Mouse (Mus musculus): ENCODE measurements around the gene Tm6sf1. TPM values are rescaled to one million over a fixed set of nuclear protein-coding genes. Genes with fewer than 3 reads are reported as not detected.

The Tm6sf1 gene
- polyA plus RNA-seq, 1 experiment from 2014 or later, result 72.9 TPM

DNA sequence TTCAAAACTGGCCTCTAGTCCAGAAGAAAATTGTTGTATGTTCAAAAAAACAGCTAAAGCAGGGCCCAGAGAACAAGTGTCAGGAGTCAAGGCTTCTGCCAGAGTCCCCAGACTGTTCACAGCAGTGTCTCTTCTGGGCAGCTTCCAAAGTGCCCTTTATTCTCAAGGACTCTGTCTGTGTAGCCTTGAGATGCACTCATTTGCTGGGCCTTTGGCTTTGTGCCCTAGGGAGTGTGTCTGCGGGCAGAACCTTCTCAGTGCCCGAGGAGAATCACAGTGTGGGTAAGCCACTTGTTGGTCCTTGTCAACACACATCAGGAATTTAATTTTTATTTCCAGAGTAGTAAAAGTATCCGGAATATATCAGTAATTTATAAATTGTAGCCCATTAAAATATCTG, 22.8 kb downstream of the Tm6sf1 start:
- Histone ChIP-seq H3K36me3 (ENCODE audit: inconsistent target) (peaks cover 81% of the 10 kb centered on the region), H3K27ac (no peak overlapping the region), H3K4me3 (ENCODE audit: inconsistent target) (no peak overlapping the region), H3K79me2 (ENCODE audit: inconsistent target) (no peaks in the 10 kb centered on the region)
- WGBS (ENCODE audit: missing documents), result 93% methylated on average over 3 of the region's 3 CpGs

DNA sequence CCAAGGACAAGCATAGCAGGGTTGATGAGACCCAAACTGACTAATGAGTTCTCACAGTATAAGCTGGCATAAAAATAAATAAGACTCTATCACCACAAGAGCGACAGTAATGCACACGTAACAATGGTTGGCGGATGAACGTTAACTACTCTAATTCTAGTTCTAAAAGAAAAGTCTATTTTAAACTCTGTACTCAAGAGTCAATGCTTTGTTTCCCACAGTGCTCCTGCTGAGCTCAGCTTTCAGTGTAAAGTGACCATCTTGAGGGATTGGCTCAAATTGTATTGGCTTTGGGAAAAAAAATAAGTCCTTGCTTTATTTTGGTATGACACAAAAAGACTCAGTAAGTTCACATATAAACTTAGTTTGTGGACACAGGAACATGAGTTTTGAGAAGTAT, 26.3 kb downstream of the Tm6sf1 start:
- Histone ChIP-seq H3K79me2 (ENCODE audit: inconsistent target) (no peaks in the 10 kb centered on the region), H3K4me3 (ENCODE audit: inconsistent target) (no peak overlapping the region), H3K36me3 (ENCODE audit: inconsistent target) (peaks cover 60% of the 10 kb centered on the region), H3K27ac (no peak overlapping the region)
- 97% methylated on average over 4 of the region's 4 CpGs for WGBS (ENCODE audit: missing documents)

DNA sequence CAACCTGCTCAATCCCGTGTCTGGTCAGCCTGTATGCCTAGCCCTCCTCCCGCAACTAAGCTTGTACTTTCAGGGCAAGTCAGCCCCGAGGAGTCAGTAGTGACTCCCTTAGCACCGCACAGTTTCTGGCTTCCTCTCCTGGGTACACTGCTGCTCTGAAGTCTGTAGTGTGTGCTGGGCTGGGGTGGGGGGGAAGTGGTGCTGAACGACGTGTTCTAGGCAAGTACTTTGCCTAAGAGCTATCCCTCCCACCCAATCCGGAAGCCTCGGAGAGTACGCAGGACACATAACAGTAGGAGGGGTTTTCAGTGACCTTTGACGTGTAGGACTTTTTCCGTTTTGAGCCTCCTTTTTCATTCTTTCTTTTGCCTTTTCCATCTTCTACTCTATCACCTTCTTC, 40.6 kb downstream of the Tm6sf1 start:
- H3K4me3 ChIP-seq (ENCODE audit: inconsistent target), result no peak overlapping the region
- 92% methylated on average over 11 of the region's 11 CpGs for WGBS (ENCODE audit: missing documents)
- H3K27ac ChIP-seq, result no peak overlapping the region
- H3K36me3 ChIP-seq (ENCODE audit: inconsistent target), result no peaks in the 10 kb centered on the region
- H3K79me2 ChIP-seq (ENCODE audit: inconsistent target), result no peaks in the 10 kb centered on the region

DNA sequence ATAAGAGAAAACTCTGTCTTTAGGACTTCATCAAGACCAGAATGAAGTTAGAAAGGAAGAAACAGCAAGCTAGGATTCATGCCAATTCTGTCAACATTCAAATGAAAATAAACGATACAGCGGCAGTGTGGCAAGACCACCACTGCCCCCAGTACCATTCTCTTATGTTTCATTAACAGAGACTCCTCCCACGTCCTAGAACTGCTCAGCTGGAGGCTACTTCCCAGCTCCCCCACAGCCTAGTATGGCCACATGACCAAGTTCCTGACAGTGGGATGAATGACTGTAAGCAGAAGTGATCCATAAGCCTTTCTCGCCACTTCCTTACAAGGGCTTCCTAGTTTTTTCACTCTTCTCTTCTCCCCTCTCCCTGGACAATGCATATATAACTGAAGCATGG, 45.3 kb downstream of the Tm6sf1 start:
- H3K4me3 ChIP-seq (ENCODE audit: inconsistent target), result no peak overlapping the region
- H3K79me2 ChIP-seq (ENCODE audit: inconsistent target), result no peaks in the 10 kb centered on the region
- 56% methylated on average over 4 of the region's 4 CpGs for WGBS (ENCODE audit: missing documents)
- H3K36me3 ChIP-seq (ENCODE audit: inconsistent target), result no peaks in the 10 kb centered on the region
- no peak overlapping the region for H3K27ac ChIP-seq

DNA sequence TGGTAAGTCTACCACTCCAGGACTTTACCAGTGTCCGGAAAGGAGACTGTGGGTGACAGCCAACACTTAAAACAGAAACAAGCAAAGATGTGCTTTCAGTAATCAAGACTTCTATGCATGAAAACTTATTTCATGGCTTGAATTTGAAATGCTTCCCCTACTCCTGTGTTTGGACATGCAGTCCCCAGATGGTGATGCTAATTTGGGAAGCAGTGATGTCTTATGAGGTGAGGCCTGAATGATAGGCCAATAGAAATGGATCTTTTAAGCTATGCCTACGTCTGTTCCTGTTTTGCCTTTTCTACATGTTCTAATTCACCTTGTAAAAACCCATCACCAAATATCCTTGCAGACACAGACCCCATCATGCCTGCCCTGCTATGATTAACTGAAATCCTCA, 46.1 kb downstream of the Tm6sf1 start:
- Histone ChIP-seq H3K79me2 (ENCODE audit: inconsistent target) (no peaks in the 10 kb centered on the region), H3K27ac (no peak overlapping the region), H3K36me3 (ENCODE audit: inconsistent target) (no peaks in the 10 kb centered on the region), H3K4me3 (ENCODE audit: inconsistent target) (no peak overlapping the region)
- WGBS (ENCODE audit: missing documents), result 96% methylated on average over 2 of the region's 2 CpGs

DNA sequence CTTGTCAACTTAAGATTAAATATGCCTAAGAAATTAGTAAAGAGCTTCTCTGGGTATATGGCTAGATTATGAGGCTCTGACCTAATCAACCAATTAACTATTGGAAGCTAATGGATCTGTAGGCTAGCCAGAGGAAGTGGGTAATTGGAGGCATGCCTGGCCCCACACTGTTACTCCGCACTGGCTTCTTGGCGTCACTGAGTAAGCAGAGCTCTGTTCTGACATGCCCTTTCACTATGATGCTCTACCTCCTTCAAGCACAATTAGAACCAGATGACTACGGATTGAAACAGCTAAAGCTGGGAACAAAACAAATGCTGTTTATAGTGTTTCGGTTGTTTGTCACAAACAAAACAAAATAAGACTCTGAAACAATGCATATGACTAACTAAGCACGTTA, 59.5 kb downstream of the Tm6sf1 start:
- H3K79me2 ChIP-seq (ENCODE audit: inconsistent target), result no peaks in the 10 kb centered on the region
- no peak overlapping the region for H3K4me3 ChIP-seq (ENCODE audit: inconsistent target)
- H3K27ac ChIP-seq, result no peak overlapping the region
- WGBS (ENCODE audit: missing documents), result 89% methylated on average over 5 of the region's 5 CpGs
- H3K36me3 ChIP-seq (ENCODE audit: inconsistent target), result no peaks in the 10 kb centered on the region

DNA sequence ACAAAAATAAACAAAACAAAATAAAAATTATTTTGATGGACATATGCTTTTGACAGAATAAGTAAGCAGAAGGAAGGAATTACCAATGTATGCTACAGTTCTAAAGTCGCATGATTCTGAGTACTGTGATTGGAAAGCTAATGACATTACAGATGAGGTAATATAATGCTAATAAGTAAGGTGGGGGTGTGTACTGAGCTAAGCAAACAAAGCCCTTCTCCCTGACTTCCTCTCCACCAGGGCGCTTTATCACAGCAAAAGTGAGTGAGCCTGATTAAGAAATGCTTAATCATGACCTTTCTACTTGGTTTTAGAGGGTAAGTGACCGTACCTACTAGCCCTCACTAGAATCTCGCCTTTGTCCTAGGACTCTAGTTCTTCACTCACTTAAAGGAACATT, 61.5 kb downstream of the Tm6sf1 start:
- Histone ChIP-seq H3K4me3 (ENCODE audit: inconsistent target) (no peak overlapping the region), H3K27ac (no peak overlapping the region), H3K79me2 (ENCODE audit: inconsistent target) (no peaks in the 10 kb centered on the region), H3K36me3 (ENCODE audit: inconsistent target) (no peaks in the 10 kb centered on the region)
- 78% methylated on average over 4 of the region's 4 CpGs for WGBS (ENCODE audit: missing documents)

DNA sequence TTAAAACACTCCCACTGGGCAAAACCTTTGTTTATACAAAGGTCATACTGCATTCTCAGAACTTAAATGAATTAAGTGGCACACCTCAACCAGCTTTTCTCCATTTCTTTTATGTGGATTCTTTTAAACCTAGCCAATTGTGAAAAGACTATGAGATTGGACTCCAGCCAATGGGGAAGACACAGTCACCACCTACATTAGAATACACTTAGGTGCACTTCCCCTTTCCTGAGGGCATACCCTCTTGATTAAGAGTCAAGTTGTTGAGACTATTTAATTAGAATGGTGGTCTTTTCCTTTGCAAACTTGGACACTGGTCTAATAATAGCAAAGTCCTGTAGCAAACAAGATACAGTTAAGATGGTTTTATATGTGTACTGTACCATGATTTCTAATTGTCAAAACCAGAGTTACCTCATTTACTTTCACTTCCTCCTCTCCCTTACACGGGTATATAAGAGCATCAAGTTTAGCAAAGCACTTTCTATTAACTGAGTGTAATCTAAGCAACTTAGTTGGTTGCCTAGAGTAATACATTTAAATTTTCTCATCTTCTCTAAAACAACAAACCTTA, 62.7 kb downstream of the Tm6sf1 start:
- H3K4me3 ChIP-seq (ENCODE audit: inconsistent target), result no peak overlapping the region
- 6% methylated on average over 1 of the region's 1 CpGs for WGBS (ENCODE audit: missing documents)

DNA sequence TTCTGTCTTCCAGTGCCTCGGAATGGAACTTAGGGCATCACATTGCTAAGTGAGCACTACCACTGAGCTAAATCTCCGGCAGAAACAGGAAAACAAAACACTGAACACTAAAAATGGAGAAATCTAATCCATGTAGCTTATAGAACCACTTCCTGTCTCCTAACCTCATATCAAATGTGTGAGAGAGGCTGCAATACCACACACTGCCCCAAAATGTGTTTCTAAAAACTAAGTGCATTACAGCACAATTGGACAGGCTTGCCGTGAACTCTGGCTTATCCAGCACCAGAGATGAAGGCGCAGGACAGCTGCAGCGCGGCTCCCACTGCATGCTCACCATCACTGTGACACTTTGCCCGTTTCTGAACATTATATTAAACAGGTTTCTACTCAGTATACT, 70.2 kb downstream of the Tm6sf1 start:
- no peaks in the 10 kb centered on the region for H3K79me2 ChIP-seq (ENCODE audit: inconsistent target)
- WGBS (ENCODE audit: missing documents), result 56% methylated on average over 7 of the region's 7 CpGs

More for the DNA sequence above, 62.7 kb downstream of the Tm6sf1 start:
- no peaks in the 10 kb centered on the region for H3K36me3 ChIP-seq (ENCODE audit: inconsistent target)
- H3K79me2 ChIP-seq (ENCODE audit: inconsistent target), result no peaks in the 10 kb centered on the region
- no peak overlapping the region for H3K27ac ChIP-seq

DNA sequence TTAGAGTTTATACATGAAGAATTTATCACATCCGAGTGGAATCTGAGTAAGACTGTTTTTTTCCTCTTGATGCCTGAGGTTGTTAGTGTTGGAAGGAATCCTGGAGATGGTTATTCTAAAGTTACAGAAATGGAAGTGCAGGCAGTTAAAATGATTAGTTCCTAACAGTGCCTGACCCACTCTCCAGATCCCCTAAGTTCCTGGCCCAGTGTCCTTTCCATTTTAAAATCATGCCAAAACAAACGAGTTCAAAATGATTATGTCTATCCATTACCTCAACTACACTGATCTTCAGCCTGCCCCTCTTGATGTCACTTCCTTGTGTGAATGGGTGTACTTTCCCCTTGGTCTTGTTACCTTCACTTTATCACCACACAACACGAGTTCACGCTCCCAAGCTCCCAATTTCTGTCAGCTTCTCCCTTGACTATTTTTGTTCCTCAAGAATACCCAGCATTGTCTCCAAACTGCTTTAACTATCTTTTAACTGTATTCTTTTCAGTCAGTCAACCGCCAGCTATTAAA, 73.8 kb downstream of the Tm6sf1 start:
- H3K4me3 ChIP-seq (ENCODE audit: inconsistent target), result no peak overlapping the region
- WGBS (ENCODE audit: missing documents), result 49% methylated on average over 5 of the region's 5 CpGs
- H3K27ac ChIP-seq, result no peak overlapping the region
- no peaks in the 10 kb centered on the region for H3K36me3 ChIP-seq (ENCODE audit: inconsistent target)
- no peaks in the 10 kb centered on the region for H3K79me2 ChIP-seq (ENCODE audit: inconsistent target)

More for the DNA sequence above, 70.2 kb downstream of the Tm6sf1 start:
- Histone ChIP-seq H3K4me3 (ENCODE audit: inconsistent target) (no peak overlapping the region), H3K36me3 (ENCODE audit: inconsistent target) (no peaks in the 10 kb centered on the region), H3K27ac (no peak overlapping the region)

DNA sequence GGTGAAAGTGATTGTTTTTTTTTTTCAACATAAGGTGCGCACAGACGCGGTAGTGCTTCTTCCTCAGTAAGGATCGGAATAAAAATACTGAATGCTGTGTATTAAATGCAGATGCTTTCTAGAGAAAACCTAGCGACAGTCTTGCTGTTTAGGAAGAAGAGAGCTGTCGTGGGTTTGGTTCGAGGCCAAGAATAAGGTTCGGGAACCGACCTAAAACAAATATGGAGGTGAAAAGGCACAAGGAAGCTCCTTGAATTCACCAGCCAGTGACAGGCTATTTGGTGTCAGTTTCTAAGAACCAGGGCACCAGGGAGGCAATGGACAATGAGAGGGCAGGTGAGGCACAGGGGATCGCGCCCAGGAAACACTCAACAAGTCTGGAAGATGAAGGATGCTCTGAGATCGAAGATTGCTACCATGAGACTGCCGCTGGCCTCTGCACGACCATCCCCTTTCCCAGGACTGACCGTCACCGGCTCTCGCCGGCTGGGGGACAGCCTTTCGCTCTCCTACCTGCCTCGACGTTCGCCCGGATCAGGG, 74.3 kb downstream of the Tm6sf1 start:
- H3K36me3 ChIP-seq (ENCODE audit: inconsistent target), result no peaks in the 10 kb centered on the region
- no peaks in the 10 kb centered on the region for H3K79me2 ChIP-seq (ENCODE audit: inconsistent target)
- H3K4me3 ChIP-seq (ENCODE audit: inconsistent target), result no peak overlapping the region
- 6% methylated on average over 23 of the region's 23 CpGs for WGBS (ENCODE audit: missing documents)
- H3K27ac ChIP-seq, result no peak overlapping the region

DNA sequence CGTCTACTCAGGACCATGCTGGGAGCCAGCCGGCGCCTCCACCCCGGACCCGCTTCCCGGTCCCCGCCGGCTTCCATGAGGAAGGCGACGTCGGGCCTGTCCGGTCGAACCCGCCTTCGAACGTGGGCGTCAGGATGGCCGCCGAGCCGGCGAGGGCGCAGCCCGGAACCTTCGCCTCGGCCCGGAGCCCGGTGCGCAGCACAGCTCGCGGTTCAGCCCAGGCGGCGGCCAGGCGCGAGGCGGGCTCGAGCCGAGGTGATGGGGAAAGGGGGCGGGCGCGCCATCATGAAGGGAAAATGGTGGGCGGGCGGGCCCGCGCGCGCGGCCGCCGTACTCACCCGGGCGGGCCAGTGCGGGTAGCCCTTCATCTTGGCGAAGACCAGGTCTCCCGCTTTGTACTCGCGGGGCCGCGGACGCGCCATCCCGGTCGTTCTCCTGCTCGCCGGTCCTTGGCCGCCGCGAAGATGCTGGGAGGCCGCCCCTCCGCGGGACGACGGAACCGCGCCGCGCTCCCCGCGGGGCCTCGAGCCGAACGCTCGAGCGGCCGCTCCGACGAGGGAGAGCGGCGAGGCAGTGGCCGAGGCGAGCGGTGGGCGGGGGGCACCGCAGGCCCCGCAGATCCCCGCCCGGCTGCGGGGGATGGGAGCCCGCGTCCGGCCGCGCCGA, 74.9 kb downstream of the Tm6sf1 start:
- no peaks in the 10 kb centered on the region for H3K79me2 ChIP-seq (ENCODE audit: inconsistent target)
- WGBS (ENCODE audit: missing documents), result under 1% methylated on average over 75 of the region's 103 CpGs
- H3K36me3 ChIP-seq (ENCODE audit: inconsistent target), result no peaks in the 10 kb centered on the region
- no peak overlapping the region for H3K4me3 ChIP-seq (ENCODE audit: inconsistent target)
- H3K27ac ChIP-seq, result no peak overlapping the region

Other genes starting within 250 kb of the Tm6sf1 start
- gene Homer2, start 151.5 kb upstream of the Tm6sf1 start, polyA plus RNA-seq (2018), result not detected in 3 replicates
- 53.6 to 89.0 TPM (median 71.9 TPM) in 3 replicates for gene Ramac, start 96.1 kb upstream of the Tm6sf1 start, polyA plus RNA-seq (2018)
- 23.4 to 27.6 TPM (median 24.6 TPM) in 3 replicates for gene 3110040N11Rik, start 69.5 kb upstream of the Tm6sf1 start, polyA plus RNA-seq (2018)
- 50.7 to 145 TPM (median 61.2 TPM) in 3 replicates for gene Btbd1, start 29.6 kb upstream of the Tm6sf1 start, polyA plus RNA-seq (2018)
- not detected in 3 replicates for gene Gm10160, start 3.2 kb upstream of the Tm6sf1 start, polyA plus RNA-seq (2018)
- gene Hdgfl3, start 75.5 kb downstream of the Tm6sf1 start, polyA plus RNA-seq (2018), result 0.05 to 0.17 TPM in 2 of 3 replicates, not detected in the other
- gene Bnc1, start 133.3 kb downstream of the Tm6sf1 start, polyA plus RNA-seq (2018), result not detected in 3 replicates